Mouse (Mus musculus) hindlimb bud, embryonic 11.5 days (tissue): ENCODE measurements around the gene Idh1.

Experiments used
- DNase-seq: peaks from one replicate; pipeline ENCODE4 v3.0.0-alpha.2; 2012; ENCODE audit warnings: low read depth, low spot score; ENCODE audit errors: extremely low spot score

Gene Idh1

GRCm38 (mm10) chr1:65118150-65118913 lies 68.0 kb downstream of the Idh1 start:
- DNase-seq: no peak

GRCm38 (mm10) chr1:65113536-65114172 lies 72.6 kb downstream of the Idh1 start:
- no peak for DNase-seq

GRCm38 (mm10) chr1:65112807-65113196 lies 73.5 kb downstream of the Idh1 start:
- DNase-seq: no peak

GRCm38 (mm10) chr1:65112031-65112806 lies 74.1 kb downstream of the Idh1 start:
- peak; percentile 90 for DNase-seq

- no peak for DNase-seq
These were observed 76.4 kb downstream of the Idh1 start for GRCm38 (mm10) chr1:65109756-65110435.

- DNase-seq: no peak
These were observed 77.1 kb downstream of the Idh1 start for GRCm38 (mm10) chr1:65109196-65109595.
